Mouse (Mus musculus): ENCODE results near the gene Auts2. TPM values are rescaled to one million over a fixed set of nuclear protein-coding genes. Genes with fewer than 3 reads are reported as not detected.

Auts2 gene
- polyA plus RNA-seq, 2 experiments = 38.3 to 50.8 TPM

GRCm38 (mm10) chr5:131759432-131759831, 783.7 kb downstream of the Auts2 start:
- DNase-seq (ENCODE audit: low spot score) (no peak), ATAC-seq (ENCODE audit: low FRiP score, low read depth) (peak; percentile 26; the same call in 1 of the 2 replicates)
- no peak overlapping the region for H3K27ac ChIP-seq (replicated peaks; ENCODE audit: low read depth, low read length)
- H3K4me2 ChIP-seq (replicated peaks; ENCODE audit: low read depth, low read length, severe bottlenecking) = no peak overlapping the region
- H3K9ac ChIP-seq (ENCODE audit: low read depth, low read length, severe bottlenecking) = no peak overlapping the region
- no peak overlapping the region for H3K4me3 ChIP-seq (replicated peaks; ENCODE audit: low read length)
- H3K9me3 ChIP-seq (ENCODE audit: control insufficient read depth, low read length) = no peaks in the 10 kb centered on the region
- H3K4me1 ChIP-seq (ENCODE audit: control insufficient read depth, insufficient read depth, low read length) = peaks cover 9% of the 10 kb centered on the region; the same call in 1 of the 2 replicates
- no peaks in the 10 kb centered on the region for H3K36me3 ChIP-seq (ENCODE audit: control insufficient read depth, insufficient read depth, low read length)
- H3K27me3 ChIP-seq (ENCODE audit: control insufficient read depth, insufficient read depth, low read length) = no peaks in the 10 kb centered on the region
- no peak for TF ChIP-seq POLR2A (IDR thresholded peaks at IDR 0.05; ENCODE audit: borderline replicate concordance, extremely low read depth, insufficient read depth, insufficient read length)
- 41% methylated on average over 13 of the region's 13 CpGs for WGBS

GRCm38 (mm10) chr5:131750330-131750729, 792.8 kb downstream of the Auts2 start:
- TF ChIP-seq POLR2A (IDR thresholded peaks at IDR 0.05; ENCODE audit: borderline replicate concordance, extremely low read depth, insufficient read depth, insufficient read length) = no peak
- ATAC-seq (ENCODE audit: low FRiP score, low read depth) = no peak
- no peaks in the 10 kb centered on the region for H3K9me3 ChIP-seq (ENCODE audit: control insufficient read depth, low read length)
- H3K4me3 ChIP-seq (replicated peaks; ENCODE audit: low read length) = no peak overlapping the region
- 0 out of 2 replicates have a peak, but pooled peaks cover 3% of the 10 kb centered on the region for H3K36me3 ChIP-seq (ENCODE audit: control insufficient read depth, insufficient read depth, low read length)
- no peak overlapping the region for H3K4me2 ChIP-seq (replicated peaks; ENCODE audit: low read depth, low read length, severe bottlenecking)
- H3K27ac ChIP-seq (replicated peaks; ENCODE audit: low read depth, low read length) = no peak overlapping the region
- peaks cover 19% of the 10 kb centered on the region for H3K4me1 ChIP-seq (ENCODE audit: control insufficient read depth, insufficient read depth, low read length)
- H3K27me3 ChIP-seq (ENCODE audit: control insufficient read depth, insufficient read depth, low read length) = no peaks in the 10 kb centered on the region
- no peak for DNase-seq (ENCODE audit: low spot score)
- no peak overlapping the region for H3K9ac ChIP-seq (ENCODE audit: low read depth, low read length, severe bottlenecking)
- 52% methylated on average over 2 of the region's 2 CpGs for WGBS

- no peak for TF ChIP-seq POLR2A (IDR thresholded peaks at IDR 0.05; ENCODE audit: borderline replicate concordance, extremely low read depth, insufficient read depth, insufficient read length)
- H3K4me1 ChIP-seq (ENCODE audit: control insufficient read depth, insufficient read depth, low read length) = peaks cover 16% of the 10 kb centered on the region
- H3K4me3 ChIP-seq (replicated peaks; ENCODE audit: low read length) = no peak overlapping the region
- no peaks in the 10 kb centered on the region for H3K9me3 ChIP-seq (ENCODE audit: control insufficient read depth, low read length)
- ATAC-seq (ENCODE audit: low FRiP score, low read depth) (no peak; the same call in 1 of the 2 replicates), DNase-seq (ENCODE audit: low spot score) (peak; percentile 64)
- 0 out of 2 replicates have a peak overlapping the region, but pooled peaks have one; percentile 8 for H3K27ac ChIP-seq (replicated peaks; ENCODE audit: low read depth, low read length)
- WGBS = 26% methylated on average over 6 of the region's 6 CpGs
- 0 out of 2 replicates have a peak, but pooled peaks cover 3% of the 10 kb centered on the region for H3K36me3 ChIP-seq (ENCODE audit: control insufficient read depth, insufficient read depth, low read length)
- H3K4me2 ChIP-seq (replicated peaks; ENCODE audit: low read depth, low read length, severe bottlenecking) = no peak overlapping the region
- no peak overlapping the region for H3K9ac ChIP-seq (ENCODE audit: low read depth, low read length, severe bottlenecking)
- no peaks in the 10 kb centered on the region for H3K27me3 ChIP-seq (ENCODE audit: control insufficient read depth, insufficient read depth, low read length)
Observed at GRCm38 (mm10) chr5:131749211-131749610, 793.9 kb downstream of the Auts2 start.

- Histone ChIP-seq H3K4me3 (replicated peaks; ENCODE audit: low read length) (no peak overlapping the region), H3K9ac (ENCODE audit: low read depth, low read length, severe bottlenecking) (no peak overlapping the region), H3K4me2 (replicated peaks; ENCODE audit: low read depth, low read length, severe bottlenecking) (no peak overlapping the region), H3K27ac (replicated peaks; ENCODE audit: low read depth, low read length) (no peak overlapping the region), H3K4me1 (ENCODE audit: control insufficient read depth, insufficient read depth, low read length) (no peaks in the 10 kb centered on the region; the same call in 1 of the 2 replicates), H3K36me3 (ENCODE audit: control insufficient read depth, insufficient read depth, low read length) (0 out of 2 replicates have a peak, but pooled peaks cover 3% of the 10 kb centered on the region), H3K9me3 (ENCODE audit: control insufficient read depth, low read length) (no peaks in the 10 kb centered on the region), H3K27me3 (ENCODE audit: control insufficient read depth, insufficient read depth, low read length) (no peaks in the 10 kb centered on the region)
- ATAC-seq (ENCODE audit: low FRiP score, low read depth) = no peak
- no peak for DNase-seq (ENCODE audit: low spot score)
- no peak for TF ChIP-seq POLR2A (IDR thresholded peaks at IDR 0.05; ENCODE audit: borderline replicate concordance, extremely low read depth, insufficient read depth, insufficient read length)
- WGBS = 39% methylated on average over 8 of the region's 8 CpGs
Observed at GRCm38 (mm10) chr5:131743069-131743468, 800.1 kb downstream of the Auts2 start.

GRCm38 (mm10) chr5:131737476-131737875, 805.7 kb downstream of the Auts2 start:
- Histone ChIP-seq H3K4me3 (replicated peaks; ENCODE audit: low read length) (no peak overlapping the region), H3K27me3 (ENCODE audit: control insufficient read depth, insufficient read depth, low read length) (no peaks in the 10 kb centered on the region), H3K4me2 (replicated peaks; ENCODE audit: low read depth, low read length, severe bottlenecking) (no peak overlapping the region), H3K9ac (ENCODE audit: low read depth, low read length, severe bottlenecking) (no peak overlapping the region), H3K4me1 (ENCODE audit: control insufficient read depth, insufficient read depth, low read length) (peaks cover 31% of the 10 kb centered on the region), H3K9me3 (ENCODE audit: control insufficient read depth, low read length) (no peaks in the 10 kb centered on the region), H3K27ac (replicated peaks; ENCODE audit: low read depth, low read length) (no peak overlapping the region; the same call in 1 of the 2 replicates), H3K36me3 (ENCODE audit: control insufficient read depth, insufficient read depth, low read length) (no peaks in the 10 kb centered on the region)
- WGBS = 37% methylated on average over 6 of the region's 6 CpGs
- ATAC-seq (ENCODE audit: low FRiP score, low read depth) = peak; percentile 49; the same call in 1 of the 2 replicates
- peak; percentile 29 for DNase-seq (ENCODE audit: low spot score)
- TF ChIP-seq POLR2A (IDR thresholded peaks at IDR 0.05; ENCODE audit: borderline replicate concordance, extremely low read depth, insufficient read depth, insufficient read length) = no peak

Measured in limb, embryonic 14.5 days (tissue).